Mouse (Mus musculus): ENCODE data around the gene Sspo. TPM values are rescaled to one million over a fixed set of nuclear protein-coding genes. Genes with fewer than 3 reads are reported as not detected.
"Not testable (repeated sequence)": the region's sequence is repeated elsewhere in the genome, so short reads cannot be mapped to it uniquely, and the experiment has no call there.

Sspo gene
- polyA plus RNA-seq, 1 experiment from 2014 or later, result 0.07 TPM

DNA sequence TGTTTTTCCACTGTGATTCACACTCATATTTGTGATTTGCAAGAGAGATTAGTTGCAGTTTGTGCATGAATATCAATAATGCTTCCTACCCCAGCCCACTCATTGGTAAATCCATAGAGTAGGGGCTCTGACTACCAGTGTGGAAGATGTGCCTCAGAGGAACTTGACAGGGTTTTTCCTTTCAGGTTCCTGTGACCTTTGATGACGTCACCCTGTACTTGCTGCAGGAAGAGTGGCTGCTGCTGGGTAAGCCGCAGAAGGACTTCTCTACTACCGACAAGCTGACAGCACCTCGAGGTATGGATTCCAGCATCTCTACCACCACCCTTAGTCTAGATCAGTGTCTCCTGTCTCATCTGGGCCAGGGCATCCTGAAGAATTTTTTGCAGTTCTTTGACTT is 60.1 kb downstream of the Sspo start:
- H3K27ac ChIP-seq (replicated peaks), result no peak overlapping the region
- no peak overlapping the region for H3K4me3 ChIP-seq
- no peaks in the 10 kb centered on the region for H3K27me3 ChIP-seq (ENCODE audit: low read depth, poor library complexity, severe bottlenecking)
- peaks cover 20% of the 10 kb centered on the region for H3K36me3 ChIP-seq
- DNase-seq (ENCODE audit: low spot score), result no peak
- no peaks in the 10 kb centered on the region for H3K9me3 ChIP-seq (replicated peaks)
- H3K4me1 ChIP-seq, result peaks cover 14% of the 10 kb centered on the region
- WGBS, result 81% methylated on average over 4 of the region's 4 CpGs

DNA sequence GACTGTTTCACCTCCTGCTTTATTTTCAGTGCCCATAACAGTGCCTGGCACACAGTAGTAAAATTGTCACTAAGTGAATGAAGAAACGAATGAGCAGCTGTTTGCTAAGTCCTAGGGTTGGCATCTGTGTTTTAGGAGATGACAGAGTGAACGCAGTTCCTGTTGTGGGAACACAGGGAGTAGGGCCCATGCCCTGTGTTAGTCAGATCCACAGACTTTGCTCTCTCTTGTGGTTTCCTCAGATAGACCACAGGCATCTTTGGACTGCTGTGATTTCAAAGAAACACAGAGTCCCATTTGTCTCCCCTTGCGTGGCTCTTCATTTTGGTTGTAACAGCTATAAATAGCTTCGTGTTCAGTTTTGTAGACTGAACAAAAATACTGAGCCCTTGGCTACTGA is 62.4 kb downstream of the Sspo start:
- Histone ChIP-seq H3K4me3 (no peak overlapping the region), H3K4me1 (peaks cover under 1% of the 10 kb centered on the region; the same call in 1 of the 2 replicates), H3K27me3 (ENCODE audit: low read depth, poor library complexity, severe bottlenecking) (no peaks in the 10 kb centered on the region), H3K9me3 (replicated peaks) (no peaks in the 10 kb centered on the region), H3K27ac (replicated peaks) (no peak overlapping the region), H3K36me3 (peaks cover 43% of the 10 kb centered on the region)
- 93% methylated on average over 4 of the region's 4 CpGs for WGBS
- DNase-seq (ENCODE audit: low spot score), result no peak

DNA sequence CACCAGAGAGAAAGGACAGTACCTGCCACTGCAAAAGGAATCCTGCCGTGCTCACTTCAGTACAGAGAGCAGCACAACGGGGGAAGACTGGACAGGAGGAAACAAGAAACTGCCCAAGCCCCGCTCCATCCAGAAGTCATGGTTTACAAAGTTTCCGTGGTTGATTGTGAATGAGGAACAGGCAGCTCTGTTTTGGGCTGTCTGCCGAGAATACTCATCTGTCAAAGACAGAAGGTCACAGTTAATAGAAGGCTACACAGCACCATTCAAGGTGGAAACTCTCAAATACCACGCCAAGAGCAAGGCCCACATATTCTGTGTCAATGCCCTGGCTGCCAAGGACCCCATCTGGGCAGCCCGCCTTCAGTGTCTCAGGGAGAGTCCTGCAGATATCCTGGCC is 63.8 kb downstream of the Sspo start:
- no peaks in the 10 kb centered on the region for H3K4me1 ChIP-seq
- DNase-seq (ENCODE audit: low spot score), result no peak
- H3K27me3 ChIP-seq (ENCODE audit: low read depth, poor library complexity, severe bottlenecking), result no peaks in the 10 kb centered on the region
- H3K27ac ChIP-seq (replicated peaks), result no peak overlapping the region
- H3K9me3 ChIP-seq (replicated peaks), result no peaks in the 10 kb centered on the region; the same call in 1 of the 2 replicates
- 92% methylated on average over 7 of the region's 7 CpGs for WGBS
- H3K36me3 ChIP-seq, result peaks cover 57% of the 10 kb centered on the region
- H3K4me3 ChIP-seq, result no peak overlapping the region

- H3K4me1 ChIP-seq; H3K4me3 ChIP-seq; H3K9me3 ChIP-seq (replicated peaks); DNase-seq (ENCODE audit: low spot score); H3K27ac ChIP-seq (replicated peaks); H3K27me3 ChIP-seq (ENCODE audit: low read depth, poor library complexity, severe bottlenecking); H3K36me3 ChIP-seq: not testable (repeated sequence)
- WGBS, result 96% methylated on average over 16 of the region's 16 CpGs
These were observed 76.9 kb downstream of the Sspo start for GRCm38 (mm10) chr6:48524882-48525281.

GRCm38 (mm10) chr6:48527901-48528300 is 79.9 kb downstream of the Sspo start:
- Histone ChIP-seq H3K9me3 (replicated peaks) (no peaks in the 10 kb centered on the region), H3K27me3 (ENCODE audit: low read depth, poor library complexity, severe bottlenecking) (no peaks in the 10 kb centered on the region), H3K4me1 (no peaks in the 10 kb centered on the region), H3K27ac (replicated peaks) (no peak overlapping the region), H3K36me3 (peaks cover 19% of the 10 kb centered on the region; the same call in 1 of the 2 replicates), H3K4me3 (no peak overlapping the region)
- DNase-seq (ENCODE audit: low spot score), result no peak
- WGBS, result 79% methylated on average over 9 of the region's 9 CpGs

DNA sequence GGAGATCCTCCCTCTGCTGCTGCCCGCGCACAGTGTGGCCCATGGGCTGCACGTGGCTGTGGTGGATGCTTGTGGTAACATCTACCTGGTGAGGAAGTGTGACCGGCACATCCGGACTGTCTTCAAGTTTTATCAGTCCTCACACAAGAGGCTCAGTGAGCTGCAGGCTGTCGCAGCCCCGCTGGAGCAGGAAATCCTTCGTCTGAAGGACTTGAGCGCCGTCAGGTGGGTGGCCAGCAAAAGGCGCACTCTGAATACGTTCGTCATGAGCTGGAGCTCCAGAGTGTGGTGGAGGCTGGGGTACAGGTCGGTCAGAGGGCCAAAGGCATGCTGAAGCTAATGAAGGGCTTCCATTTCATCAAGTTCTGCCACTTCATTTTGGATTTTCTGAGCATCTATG is 81.2 kb downstream of the Sspo start:
- WGBS, result 77% methylated on average over 14 of the region's 14 CpGs
- no peak for DNase-seq (ENCODE audit: low spot score)
- no peaks in the 10 kb centered on the region for H3K27me3 ChIP-seq (ENCODE audit: low read depth, poor library complexity, severe bottlenecking)
- H3K36me3 ChIP-seq, result peaks cover 19% of the 10 kb centered on the region; the same call in 1 of the 2 replicates
- no peaks in the 10 kb centered on the region for H3K9me3 ChIP-seq (replicated peaks)
- H3K27ac ChIP-seq (replicated peaks), result no peak overlapping the region
- H3K4me3 ChIP-seq, result no peak overlapping the region
- no peaks in the 10 kb centered on the region for H3K4me1 ChIP-seq

DNA sequence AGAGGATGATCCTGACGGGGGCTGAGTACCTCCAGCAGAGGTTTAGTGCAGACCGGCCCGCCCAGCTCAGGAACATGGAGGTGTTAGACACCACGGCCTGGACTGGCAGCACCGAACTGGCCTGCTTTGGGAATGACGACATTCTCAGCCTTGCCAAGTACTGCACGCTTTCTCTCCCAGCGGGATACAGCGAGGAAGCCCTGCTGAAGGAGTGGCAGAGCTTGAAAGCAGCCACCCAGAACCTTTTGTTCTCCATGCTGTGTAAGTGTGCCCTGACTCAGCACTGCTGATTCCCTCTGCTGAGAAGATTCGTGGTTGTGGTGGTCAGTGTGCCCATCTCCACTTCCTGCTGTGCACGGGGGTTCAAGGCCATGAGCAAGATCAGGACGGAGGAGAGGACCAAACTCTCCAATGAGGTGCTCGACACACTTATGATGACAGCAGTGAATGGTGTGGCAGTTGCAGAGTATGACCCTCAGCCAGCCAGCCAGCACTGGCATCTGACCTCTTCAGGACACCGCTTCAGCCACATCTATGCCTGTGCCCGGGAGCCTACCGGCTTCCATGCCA is 81.9 kb downstream of the Sspo start:
- Histone ChIP-seq H3K27ac (replicated peaks) (no peak overlapping the region), H3K36me3 (peaks cover 19% of the 10 kb centered on the region; the same call in 1 of the 2 replicates), H3K9me3 (replicated peaks) (no peaks in the 10 kb centered on the region), H3K27me3 (ENCODE audit: low read depth, poor library complexity, severe bottlenecking) (no peaks in the 10 kb centered on the region), H3K4me3 (no peak overlapping the region), H3K4me1 (no peaks in the 10 kb centered on the region)
- no peak for DNase-seq (ENCODE audit: low spot score)
- 88% methylated on average over 16 of the region's 16 CpGs for WGBS

DNA sequence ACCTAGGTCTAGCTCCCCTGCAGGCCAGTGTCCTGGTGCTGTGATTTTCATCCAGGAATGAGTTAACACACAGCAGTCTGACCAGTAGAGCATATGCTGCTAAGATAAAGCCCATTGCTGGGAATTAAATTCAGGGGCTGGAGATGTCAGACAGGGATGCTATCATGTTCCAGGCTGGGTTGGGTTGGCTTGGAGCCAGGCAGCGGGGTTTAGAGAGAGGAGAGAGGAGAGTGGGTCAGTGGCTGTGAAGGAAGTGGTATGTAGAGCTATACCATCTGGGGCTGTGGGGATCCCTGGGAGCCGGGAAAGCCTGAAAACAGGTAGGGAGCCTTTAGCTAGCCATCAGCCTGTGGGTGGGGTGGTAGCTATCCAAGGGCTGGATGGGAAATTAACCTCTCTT is 82.8 kb downstream of the Sspo start:
- DNase-seq (ENCODE audit: low spot score), result no peak
- 84% methylated on average over 2 of the region's 2 CpGs for WGBS
- H3K27me3 ChIP-seq (ENCODE audit: low read depth, poor library complexity, severe bottlenecking), result no peaks in the 10 kb centered on the region
- no peaks in the 10 kb centered on the region for H3K9me3 ChIP-seq (replicated peaks)
- peaks cover 18% of the 10 kb centered on the region; the same call in 1 of the 2 replicates for H3K36me3 ChIP-seq
- no peaks in the 10 kb centered on the region for H3K4me1 ChIP-seq
- H3K4me3 ChIP-seq, result no peak overlapping the region
- H3K27ac ChIP-seq (replicated peaks), result no peak overlapping the region

DNA sequence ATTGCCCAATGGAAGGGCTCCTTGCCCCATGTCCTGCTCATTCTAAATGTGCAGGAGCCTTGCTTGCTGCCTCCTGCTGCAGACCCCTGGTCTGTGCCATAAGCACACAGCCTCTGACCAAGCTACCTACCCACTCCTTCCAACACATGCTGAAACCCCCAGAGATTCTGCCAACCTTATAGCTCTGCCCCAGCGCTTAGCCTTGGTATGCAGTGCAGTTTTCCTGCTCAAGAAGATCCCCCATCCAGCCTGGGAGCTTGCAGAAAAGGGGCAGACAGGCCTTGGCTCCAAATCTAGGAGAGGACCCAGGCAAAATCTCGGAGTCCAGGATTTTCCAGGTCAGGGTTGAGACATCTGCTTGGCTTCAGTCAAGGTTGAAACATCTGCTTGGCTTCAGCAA is 85.4 kb downstream of the Sspo start:
- DNase-seq (ENCODE audit: low spot score), result no peak
- H3K4me1 ChIP-seq, result peaks cover 15% of the 10 kb centered on the region
- peaks cover 16% of the 10 kb centered on the region; the same call in 1 of the 2 replicates for H3K36me3 ChIP-seq
- no peak overlapping the region for H3K4me3 ChIP-seq
- whole genome bisulfite sequencing, result 82% methylated on average over 2 of the region's 2 CpGs
- no peaks in the 10 kb centered on the region for H3K9me3 ChIP-seq (replicated peaks)
- H3K27ac ChIP-seq (replicated peaks), result no peak overlapping the region
- no peaks in the 10 kb centered on the region for H3K27me3 ChIP-seq (ENCODE audit: low read depth, poor library complexity, severe bottlenecking)

DNA sequence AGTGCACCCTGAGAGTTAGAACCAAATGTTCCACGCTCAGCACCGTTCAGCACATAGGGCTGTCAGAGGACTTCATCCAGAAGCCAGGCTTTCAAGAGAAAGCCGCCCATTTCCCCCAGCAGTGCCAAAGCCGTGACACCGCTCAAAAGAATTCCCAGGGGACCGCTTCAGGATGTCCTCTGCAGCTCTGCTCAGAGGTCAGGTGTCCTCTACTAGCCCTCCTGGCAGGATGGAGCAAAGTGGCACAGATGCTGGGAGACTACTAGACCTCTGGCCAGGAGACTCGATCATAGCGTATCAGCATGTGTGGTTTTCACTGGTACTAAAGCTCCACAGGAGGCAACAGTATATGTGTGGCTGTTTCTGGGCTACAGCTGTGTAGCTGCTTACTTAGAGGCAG is 86.9 kb downstream of the Sspo start:
- Histone ChIP-seq H3K4me3 (no peak overlapping the region), H3K27ac (replicated peaks) (no peak overlapping the region), H3K27me3 (ENCODE audit: low read depth, poor library complexity, severe bottlenecking) (no peaks in the 10 kb centered on the region), H3K36me3 (peaks cover 13% of the 10 kb centered on the region), H3K4me1 (peaks cover 24% of the 10 kb centered on the region), H3K9me3 (replicated peaks) (no peaks in the 10 kb centered on the region)
- no peak for DNase-seq (ENCODE audit: low spot score)
- 79% methylated on average over 8 of the region's 8 CpGs for WGBS

DNA sequence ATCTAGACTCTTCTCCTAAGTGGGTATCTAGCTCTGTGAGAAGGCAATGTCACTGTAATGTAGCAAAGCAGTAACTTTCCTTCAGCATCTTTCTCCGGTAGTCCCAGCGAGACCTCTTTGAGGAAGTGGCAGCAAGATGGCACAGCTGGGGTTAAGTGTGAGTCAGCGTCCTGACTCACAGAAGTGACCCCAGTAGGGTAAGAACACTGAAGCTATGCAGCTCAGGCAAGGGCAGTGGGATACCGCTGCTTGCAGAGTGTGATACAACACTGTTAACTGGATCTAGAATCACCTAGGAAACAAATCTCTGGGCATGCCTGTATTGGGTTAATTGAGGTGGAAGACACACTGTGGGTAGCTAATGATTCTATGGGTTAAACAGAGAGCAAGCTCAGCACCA is 88.1 kb downstream of the Sspo start:
- no peak for DNase-seq (ENCODE audit: low spot score)
- Histone ChIP-seq H3K9me3 (replicated peaks) (no peaks in the 10 kb centered on the region), H3K27ac (replicated peaks) (no peak overlapping the region), H3K4me3 (no peak overlapping the region), H3K4me1 (peaks cover 26% of the 10 kb centered on the region), H3K27me3 (ENCODE audit: low read depth, poor library complexity, severe bottlenecking) (no peaks in the 10 kb centered on the region), H3K36me3 (peaks cover 24% of the 10 kb centered on the region)
- WGBS, result 76% methylated on average over 4 of the region's 4 CpGs

DNA sequence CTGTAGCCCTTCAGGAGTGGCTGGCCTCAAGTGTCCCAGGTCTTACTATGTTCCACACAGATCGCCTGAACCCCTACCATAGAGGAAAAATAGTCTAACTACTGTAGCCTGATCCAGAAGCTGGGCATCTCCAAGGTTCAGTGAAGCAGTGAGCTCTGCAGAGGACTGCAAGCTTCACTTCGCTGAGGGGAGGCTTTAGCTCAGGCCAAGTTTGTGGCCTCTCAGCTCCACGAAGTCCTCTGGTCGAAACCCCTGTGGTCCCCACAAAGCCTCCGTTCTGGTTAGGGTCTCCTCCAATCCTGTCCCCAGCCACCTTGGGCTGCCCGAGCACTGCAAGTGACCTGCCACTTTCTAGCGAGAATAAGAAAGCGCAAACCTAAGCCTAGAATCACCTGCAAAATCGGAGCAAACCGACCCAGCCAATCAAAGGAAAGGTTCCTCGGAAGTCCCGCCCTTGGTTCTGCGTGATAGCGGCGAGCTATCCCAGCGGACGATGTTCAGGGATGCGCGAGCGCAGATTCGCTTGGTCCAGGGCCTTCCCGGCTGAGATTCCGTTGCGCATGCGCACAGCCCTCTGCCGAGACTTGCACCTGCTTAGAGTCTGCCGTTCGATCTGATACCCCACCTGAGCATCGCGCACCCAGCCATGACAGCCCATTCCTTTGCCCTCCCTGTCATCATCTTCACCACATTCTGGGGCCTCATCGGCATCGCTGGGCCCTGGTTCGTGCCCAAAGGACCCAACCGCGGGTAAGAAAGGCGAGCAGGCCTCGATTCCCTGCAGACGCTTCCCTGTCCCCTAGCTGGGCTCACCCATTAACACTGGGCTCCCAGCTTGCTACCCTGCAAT is 89.3 kb downstream of the Sspo start, which contains the start of gene Atp6v0e2:
Gene Atp6v0e2, plus strand, starts transcription at position 511 of the 850 bp plus-strand sequence.
- H3K27me3 ChIP-seq (ENCODE audit: low read depth, poor library complexity, severe bottlenecking), result no peaks in the 10 kb centered on the region
- H3K9me3 ChIP-seq (replicated peaks), result no peaks in the 10 kb centered on the region
- peak within 1 kb of the TSS; percentile 88 for H3K27ac ChIP-seq (replicated peaks)
- DNase-seq (ENCODE audit: low spot score), result peak; percentile 92
- 4% methylated on average over 38 of the region's 38 CpGs for WGBS
- peaks cover 31% of the 10 kb centered on the region for H3K36me3 ChIP-seq
- peaks cover 26% of the 10 kb centered on the region for H3K4me1 ChIP-seq
- peak within 1 kb of the TSS; percentile 58 for H3K4me3 ChIP-seq

Data from midbrain, embryonic 10.5 days (tissue).